Mouse (Mus musculus): ENCODE results near the gene Nt5e. TPM values are rescaled to one million over a fixed set of nuclear protein-coding genes. Genes with fewer than 3 reads are reported as not detected.
A peak's percentile ranks its signal among the peaks of the same experiment; 100 is the strongest.

Gene Nt5e
- total RNA-seq, 4 experiments from 2014 or later: 1.3 to 2.4 (median 1.9) TPM

- DNase-seq (ENCODE audit: low spot score in 2 of 2): no peak
Observed at GRCm38 (mm10) chr9:88344424-88344823, 17.4 kb downstream of the Nt5e start.

GRCm38 (mm10) chr9:88346857-88347256 lies 19.9 kb downstream of the Nt5e start:
- DNase-seq (ENCODE audit: low spot score in 2 of 2): no peak

GRCm38 (mm10) chr9:88348623-88349022 lies 21.6 kb downstream of the Nt5e start:
- no peak for DNase-seq (ENCODE audit: low spot score in 2 of 2)

GRCm38 (mm10) chr9:88350317-88350716 lies 23.3 kb downstream of the Nt5e start:
- no peak for DNase-seq (ENCODE audit: low spot score in 2 of 2)

GRCm38 (mm10) chr9:88351163-88351562 lies 24.2 kb downstream of the Nt5e start:
- DNase-seq (ENCODE audit: low spot score in 2 of 2): no peak

GRCm38 (mm10) chr9:88352741-88353140 lies 25.7 kb downstream of the Nt5e start:
- no peak for DNase-seq (ENCODE audit: low spot score in 2 of 2)

GRCm38 (mm10) chr9:88353459-88353858 lies 26.5 kb downstream of the Nt5e start:
- DNase-seq (ENCODE audit: low spot score in 2 of 2): no peak

- DNase-seq (ENCODE audit: low spot score in 2 of 2): no peak
Observed at GRCm38 (mm10) chr9:88357173-88357572, 30.2 kb downstream of the Nt5e start.

- no peak for DNase-seq (ENCODE audit: low spot score in 2 of 2)
Observed at GRCm38 (mm10) chr9:88359140-88359539, 32.1 kb downstream of the Nt5e start.

GRCm38 (mm10) chr9:88361211-88361909 lies 34.4 kb downstream of the Nt5e start:
- no peak for DNase-seq (ENCODE audit: low spot score in 2 of 2)

GRCm38 (mm10) chr9:88362055-88362850 lies 35.3 kb downstream of the Nt5e start:
- no peak for DNase-seq (ENCODE audit: low spot score in 2 of 2)

GRCm38 (mm10) chr9:88363102-88363501 lies 36.1 kb downstream of the Nt5e start:
- DNase-seq (ENCODE audit: low spot score in 2 of 2): no peak

- no peak for DNase-seq (ENCODE audit: low spot score in 2 of 2)
Observed at GRCm38 (mm10) chr9:88366308-88366707, 39.3 kb downstream of the Nt5e start.

GRCm38 (mm10) chr9:88366819-88367218 lies 39.8 kb downstream of the Nt5e start:
- no peak for DNase-seq (ENCODE audit: low spot score in 2 of 2)

GRCm38 (mm10) chr9:88367322-88367721 lies 40.3 kb downstream of the Nt5e start:
- DNase-seq (ENCODE audit: low spot score in 2 of 2): no peak

GRCm38 (mm10) chr9:88367751-88368150 lies 40.8 kb downstream of the Nt5e start:
- DNase-seq (ENCODE audit: low spot score in 2 of 2): no peak

- no peak for DNase-seq (ENCODE audit: low spot score in 2 of 2)
Observed at GRCm38 (mm10) chr9:88368476-88368875, 41.5 kb downstream of the Nt5e start.

GRCm38 (mm10) chr9:88369666-88370065 lies 42.7 kb downstream of the Nt5e start:
- no peak for DNase-seq (ENCODE audit: low spot score in 2 of 2)

- DNase-seq (ENCODE audit: low spot score in 2 of 2): peak; percentile 16 to 40
Observed at GRCm38 (mm10) chr9:88371201-88371600, 44.2 kb downstream of the Nt5e start.

GRCm38 (mm10) chr9:88373001-88373400 lies 46.0 kb downstream of the Nt5e start:
- DNase-seq (ENCODE audit: low spot score in 2 of 2): no peak

- DNase-seq (ENCODE audit: low spot score in 2 of 2): no peak
Observed at GRCm38 (mm10) chr9:88377483-88377882, 50.5 kb downstream of the Nt5e start.

GRCm38 (mm10) chr9:88379057-88379456 lies 52.1 kb downstream of the Nt5e start:
- no peak for DNase-seq (ENCODE audit: low spot score in 2 of 2)

- DNase-seq (ENCODE audit: low spot score in 2 of 2): no peak
Observed at GRCm38 (mm10) chr9:88380076-88380475, 53.1 kb downstream of the Nt5e start.
